Mouse (Mus musculus) inflammation-experienced regulatory T-cells, adult 6 months (primary cell): ENCODE results near the gene Oat. TPM values are rescaled to one million over a fixed set of nuclear protein-coding genes. Genes with fewer than 3 reads are reported as not detected.

ENCODE experiments used
- ATAC-seq: one replicate; pipeline ENCODE4 v1.8.0; 2017
- polyA plus RNA-seq, 3 experiments: library from polyadenylated mRNA; unstranded; fragments of 100-300 nt; shearing (Covaris generic); gene quantifications; one replicate each; pipeline ENCODE4 v1.2.1; 2017

The Oat gene
- 10 to 100 TPM; 67.5 to 97.5 (median 82.5) TPM for polyA plus RNA-seq

- ATAC-seq = peak; percentile 91
These were observed at the start of gene Oat for GRCm38 (mm10) chr7:132576116-132576650. Oat (minus strand) TSS chr7:132576398.

- no peak for ATAC-seq
These were observed 48.0 kb upstream of the Oat start for GRCm38 (mm10) chr7:132624161-132624560.

GRCm38 (mm10) chr7:132619975-132620918, 44.0 kb upstream of the Oat start:
- ATAC-seq = no peak

- no peak for ATAC-seq
These were observed 43.4 kb upstream of the Oat start for GRCm38 (mm10) chr7:132619549-132619948.

- ATAC-seq = no peak
These were observed 40.9 kb upstream of the Oat start for GRCm38 (mm10) chr7:132617021-132617564.

- ATAC-seq = no peak
These were observed 40.2 kb upstream of the Oat start for GRCm38 (mm10) chr7:132616391-132616790.

- ATAC-seq = no peak
These were observed 39.1 kb upstream of the Oat start for GRCm38 (mm10) chr7:132615346-132615745.

- no peak for ATAC-seq
These were observed 35.3 kb upstream of the Oat start for GRCm38 (mm10) chr7:132611530-132611929.

GRCm38 (mm10) chr7:132610468-132611318, 34.5 kb upstream of the Oat start, which contains the start of gene Lhpp:
Lhpp (plus strand) TSS chr7:132610638.
- peak; percentile 93 for ATAC-seq

GRCm38 (mm10) chr7:132608316-132609020, 32.3 kb upstream of the Oat start:
- no peak for ATAC-seq

GRCm38 (mm10) chr7:132605689-132606088, 29.5 kb upstream of the Oat start:
- no peak for ATAC-seq

GRCm38 (mm10) chr7:132604720-132605119, 28.5 kb upstream of the Oat start:
- ATAC-seq = no peak

- ATAC-seq = no peak
These were observed 24.7 kb upstream of the Oat start for GRCm38 (mm10) chr7:132600926-132601325.

GRCm38 (mm10) chr7:132600026-132600425, 23.8 kb upstream of the Oat start:
- ATAC-seq = peak; percentile 38

- no peak for ATAC-seq
These were observed 23.1 kb upstream of the Oat start, which contains the start of gene Nkx1-2 for GRCm38 (mm10) chr7:132599071-132599975. Nkx1-2 (minus strand) TSS chr7:132599637.

GRCm38 (mm10) chr7:132597251-132598041, 21.2 kb upstream of the Oat start:
- ATAC-seq = no peak

GRCm38 (mm10) chr7:132596557-132597250, 20.5 kb upstream of the Oat start:
- no peak for ATAC-seq

- no peak for ATAC-seq
These were observed 19.6 kb upstream of the Oat start for GRCm38 (mm10) chr7:132595787-132596186.

- no peak for ATAC-seq
These were observed 18.1 kb upstream of the Oat start for GRCm38 (mm10) chr7:132594325-132594724.
